Mouse (Mus musculus) cerebellum, postnatal 14 days (tissue): Measurements from ENCODE around the gene Pld4.
A peak's percentile ranks its signal among the peaks of the same experiment; 100 is the strongest.

Source experiments
- DNase-seq, 2 experiments: peaks; one replicate each; pipeline ENCODE4 v3.0.0; 2021; ENCODE audit warnings: mixed read lengths in 2 of 2

Gene Pld4

DNA sequence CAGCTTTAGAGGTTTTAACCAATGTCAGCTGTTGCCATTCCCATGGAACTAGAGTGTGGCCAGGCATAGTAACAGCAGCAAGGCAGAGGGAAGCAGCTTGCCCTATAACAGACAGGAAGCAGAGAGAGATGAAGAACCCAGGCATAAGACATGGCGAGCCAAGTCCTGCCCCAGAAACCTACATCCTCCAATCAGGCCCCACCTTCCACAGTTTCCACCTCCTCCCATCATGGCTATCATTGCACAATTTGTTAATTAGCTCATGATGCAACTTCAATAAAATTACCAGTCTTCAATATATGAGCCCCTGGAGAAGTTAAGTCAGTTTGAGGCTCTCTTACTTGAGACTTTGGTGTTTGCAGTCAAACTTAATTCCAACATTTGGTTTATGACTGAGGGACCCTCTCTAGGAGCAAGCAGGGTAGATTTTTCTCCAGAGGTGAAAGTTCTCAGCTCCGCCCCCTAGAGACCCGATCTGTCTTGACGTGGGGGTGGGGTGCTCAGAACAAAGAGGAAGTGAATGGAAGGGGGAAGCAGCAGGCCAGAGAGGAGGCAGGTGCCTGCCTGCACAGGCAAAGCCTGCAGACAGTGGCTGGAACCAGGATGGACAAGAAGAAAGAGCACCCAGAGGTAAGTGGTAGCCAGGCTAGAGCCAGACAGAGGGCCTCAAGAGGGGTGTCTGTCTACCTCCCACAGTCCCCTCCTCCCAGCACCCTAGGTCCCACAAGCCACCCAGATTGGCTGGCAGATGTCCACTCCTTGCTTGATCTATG is at the start of gene Pld4:
Pld4 (plus strand) TSS at position 502 of the 773 bp plus-strand sequence.
- no peak for DNase-seq

DNA sequence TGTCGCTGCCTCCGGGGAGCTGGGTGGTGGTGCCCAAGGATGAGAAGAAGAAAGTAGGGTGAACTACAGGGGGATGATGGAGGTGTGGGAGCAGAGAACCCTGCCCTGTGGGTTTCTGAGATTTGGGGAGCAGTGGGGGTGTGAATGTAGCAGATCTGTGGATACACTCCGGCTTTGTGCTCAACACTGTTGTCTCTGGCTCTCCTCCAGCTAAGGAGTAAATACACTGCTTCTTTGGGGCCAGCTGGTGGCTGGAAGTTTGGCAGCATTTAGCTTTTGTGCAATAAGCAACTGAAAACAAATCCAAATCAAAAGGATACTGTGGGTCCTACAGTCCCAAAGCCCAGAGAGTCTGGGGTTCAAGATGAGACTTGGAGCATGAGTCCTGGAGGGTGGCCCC is 46.5 kb upstream of the Pld4 start:
- peak in 1 of 2 experiments; percentile 35 for DNase-seq

DNA sequence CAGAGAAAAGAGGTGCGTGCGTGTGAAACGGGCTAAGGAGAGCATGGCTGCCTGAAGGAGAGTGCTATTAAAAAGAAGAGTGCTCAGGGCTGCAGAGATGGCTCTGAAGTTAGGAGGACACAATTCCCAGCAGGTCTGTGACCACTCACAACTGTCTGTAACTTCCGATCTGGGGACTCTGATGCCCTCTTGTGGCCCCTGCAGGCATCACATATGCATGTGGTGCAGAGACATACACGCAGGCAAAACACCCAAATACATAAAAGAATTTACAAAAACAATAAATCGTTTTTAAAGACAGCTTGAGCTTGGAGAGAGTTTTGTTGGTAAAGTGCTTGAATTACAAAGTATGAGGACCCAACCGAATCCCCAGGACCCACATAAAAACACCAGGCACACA is 43.3 kb upstream of the Pld4 start:
- DNase-seq: peak; percentile 64 to 76

DNA sequence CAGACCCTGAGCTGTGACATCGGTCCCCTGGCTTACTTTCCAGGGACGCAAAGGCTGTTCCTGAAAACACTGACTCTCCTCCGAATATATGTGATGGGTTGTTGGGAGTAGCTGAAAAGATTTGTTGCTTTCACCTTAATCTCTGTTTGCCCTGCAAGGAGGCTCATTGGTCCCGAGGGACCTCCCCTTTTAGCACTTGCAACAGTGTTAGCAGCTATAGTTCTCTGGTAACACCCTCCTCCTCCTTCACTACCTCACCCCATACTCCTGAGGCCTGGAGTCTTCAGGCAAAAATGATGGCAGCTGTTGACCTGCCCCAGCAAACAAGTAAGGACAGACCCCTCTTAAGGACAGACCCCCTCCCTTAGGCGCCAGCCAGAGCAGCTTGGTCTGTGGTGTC is 41.5 kb upstream of the Pld4 start:
- DNase-seq: no peak

DNA sequence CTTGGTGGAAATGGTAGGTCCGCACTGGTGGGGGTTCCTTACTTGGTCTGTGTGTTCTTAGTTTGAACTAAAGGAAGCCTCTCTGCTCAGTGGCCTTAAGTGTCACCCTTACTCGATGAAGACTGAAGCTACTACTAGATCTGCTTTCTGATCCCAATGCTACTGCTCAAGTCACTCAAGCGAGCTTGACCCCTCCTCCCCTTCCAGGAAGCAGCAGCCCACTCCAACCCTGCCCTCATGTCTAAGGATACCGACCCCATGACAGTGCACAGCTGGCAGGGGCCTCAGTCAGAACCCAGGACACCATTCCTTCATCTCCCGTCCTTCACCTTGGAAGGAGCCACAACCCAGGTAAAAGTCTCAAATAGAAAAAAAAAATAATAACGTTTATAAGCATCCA is 40.2 kb upstream of the Pld4 start, which contains the start of gene Cep170b:
Cep170b (plus strand) TSS at position 240 of the 400 bp plus-strand sequence.
- no peak for DNase-seq

DNA sequence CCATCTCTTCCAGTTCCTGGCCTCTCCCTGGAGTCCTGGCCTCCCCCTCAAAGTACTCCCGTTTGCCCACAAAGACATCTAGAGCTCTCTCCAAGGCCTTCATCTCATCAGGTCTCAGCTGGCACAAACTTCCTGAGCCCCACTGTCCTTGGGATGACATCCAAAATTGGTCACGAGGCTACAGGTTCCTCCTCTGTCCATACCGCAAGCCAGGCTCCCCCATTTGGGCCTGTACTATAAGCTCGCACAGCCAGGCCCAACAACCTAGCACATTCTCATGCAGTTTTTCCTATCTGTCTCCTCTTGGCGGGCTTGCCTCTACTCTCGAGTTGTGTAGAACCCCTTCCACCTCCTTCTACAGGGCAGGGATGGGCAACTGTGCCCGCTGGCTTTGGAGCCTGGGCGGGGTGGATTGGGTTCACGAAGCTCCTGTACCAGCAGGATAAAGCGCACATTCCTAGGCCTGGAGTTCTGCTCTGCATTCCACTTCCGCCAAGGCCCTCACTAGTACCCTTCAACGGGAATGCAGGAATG is 39.5 kb upstream of the Pld4 start:
- peak in 1 of 2 experiments; percentile 38 for DNase-seq

DNA sequence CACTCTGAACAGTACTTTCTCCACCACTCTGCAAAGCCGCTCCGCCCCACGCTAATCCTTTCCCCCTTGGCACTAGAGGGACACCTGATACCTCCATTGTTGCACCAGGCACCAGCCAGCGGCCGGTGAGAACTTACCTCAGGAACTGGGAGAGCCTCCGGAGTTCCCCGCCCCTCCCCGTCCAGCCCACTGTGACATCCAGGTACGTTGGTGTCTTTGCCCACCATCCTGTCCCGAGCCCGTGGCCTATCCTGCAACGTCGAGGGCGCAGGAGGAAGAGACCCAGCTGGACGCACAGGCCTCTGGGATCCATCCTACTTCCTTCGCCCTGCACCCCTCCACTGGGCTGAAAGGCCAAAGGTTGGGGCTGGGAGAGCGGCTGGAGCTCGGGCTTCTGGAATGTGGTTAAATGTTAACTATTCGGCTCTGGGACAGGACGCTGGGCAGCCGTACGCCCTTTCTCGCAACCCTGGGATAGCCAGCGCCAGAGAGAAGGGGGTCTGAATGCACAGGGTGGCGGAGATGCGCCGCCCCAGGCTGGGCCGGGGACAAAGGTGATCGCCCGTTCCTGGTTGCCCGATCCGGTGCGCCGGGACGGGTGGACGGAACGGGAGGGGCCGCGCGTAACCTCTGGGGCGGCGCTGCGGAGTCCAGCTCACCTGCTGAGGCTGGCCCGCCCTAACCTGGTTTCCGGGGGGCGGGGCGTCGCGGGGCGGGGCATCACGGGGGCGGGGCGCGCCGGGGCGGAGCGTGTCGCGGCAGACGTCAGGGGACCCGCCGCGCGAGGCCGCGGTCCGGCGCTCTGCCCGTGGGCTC is 38.8 kb upstream of the Pld4 start:
- DNase-seq: peak; percentile 80 to 83

DNA sequence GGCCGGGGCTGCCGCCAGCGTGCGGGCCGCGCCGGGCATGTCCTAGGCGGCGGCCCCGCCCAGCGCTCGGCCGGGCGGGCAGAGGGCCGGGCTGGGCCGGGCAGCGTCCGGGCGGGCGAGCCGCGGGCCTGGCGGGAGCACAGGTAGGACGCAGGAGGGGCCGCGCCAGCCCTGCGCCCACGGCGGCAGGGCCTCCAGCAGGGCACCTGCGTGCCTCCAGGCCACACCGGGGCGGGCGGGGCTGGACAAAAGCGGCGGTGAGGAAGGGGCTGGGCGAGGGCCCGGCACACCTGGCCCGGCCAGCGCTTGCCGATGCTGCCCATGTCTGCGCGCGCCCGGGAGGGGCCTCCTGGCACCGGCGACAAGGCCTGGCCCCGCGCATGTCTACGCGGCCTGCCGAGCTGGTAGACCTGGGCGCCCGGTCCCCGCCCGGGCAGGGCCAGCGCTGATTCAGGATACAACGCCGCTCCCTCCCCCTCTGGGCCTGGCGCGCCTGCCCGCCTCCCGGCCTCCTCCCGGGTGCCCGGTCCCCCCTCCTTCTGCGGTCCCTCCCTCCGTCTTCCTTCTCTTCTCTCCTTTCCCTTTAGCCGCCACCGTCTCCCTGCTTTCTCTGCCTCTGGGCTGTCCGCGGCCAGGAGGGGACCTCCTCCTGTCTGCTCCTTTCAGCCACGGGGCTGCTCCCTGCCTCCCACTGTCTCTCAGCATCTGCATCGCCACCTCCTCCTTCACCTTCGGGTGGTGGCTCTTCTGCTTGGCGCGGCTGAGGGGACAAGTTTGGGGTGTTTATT is 38.0 kb upstream of the Pld4 start:
- peak; percentile 77 to 79 for DNase-seq

DNA sequence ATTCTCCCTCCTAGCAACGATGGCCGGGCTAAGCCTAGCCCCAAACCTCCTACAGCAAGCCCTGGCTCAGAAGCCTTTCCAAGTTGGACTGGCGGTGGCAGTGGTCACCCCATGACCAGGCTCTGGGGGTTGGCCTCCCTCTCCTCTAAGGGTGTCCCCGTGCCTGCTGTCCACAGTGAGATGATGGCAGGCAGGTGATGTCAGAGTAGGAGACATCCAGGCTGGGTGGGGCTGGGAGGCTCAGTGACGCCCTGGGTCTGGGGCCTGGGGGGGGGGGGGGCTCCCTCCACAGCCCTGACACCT is 37.5 kb upstream of the Pld4 start:
- no peak for DNase-seq

DNA sequence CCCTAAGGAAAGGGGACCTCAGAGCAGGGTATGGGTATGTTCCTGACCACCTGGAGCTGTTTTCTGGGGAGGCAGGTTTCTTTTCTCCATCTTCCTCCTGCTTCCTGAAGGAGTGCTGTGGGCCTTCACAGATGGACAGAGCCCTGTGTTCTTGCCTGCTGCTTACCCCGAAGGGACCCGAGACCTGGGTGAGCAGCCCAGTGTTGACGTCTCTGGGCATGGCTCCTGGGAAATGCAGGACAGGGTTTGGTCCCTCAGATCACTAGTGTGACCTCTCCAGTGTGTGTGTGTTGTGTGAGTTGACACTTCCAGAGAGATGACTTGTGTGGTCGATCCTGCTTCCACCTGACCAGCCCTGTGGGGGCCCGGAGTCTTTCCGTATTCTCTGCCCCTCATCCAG is 37.0 kb upstream of the Pld4 start:
- DNase-seq: no peak

DNA sequence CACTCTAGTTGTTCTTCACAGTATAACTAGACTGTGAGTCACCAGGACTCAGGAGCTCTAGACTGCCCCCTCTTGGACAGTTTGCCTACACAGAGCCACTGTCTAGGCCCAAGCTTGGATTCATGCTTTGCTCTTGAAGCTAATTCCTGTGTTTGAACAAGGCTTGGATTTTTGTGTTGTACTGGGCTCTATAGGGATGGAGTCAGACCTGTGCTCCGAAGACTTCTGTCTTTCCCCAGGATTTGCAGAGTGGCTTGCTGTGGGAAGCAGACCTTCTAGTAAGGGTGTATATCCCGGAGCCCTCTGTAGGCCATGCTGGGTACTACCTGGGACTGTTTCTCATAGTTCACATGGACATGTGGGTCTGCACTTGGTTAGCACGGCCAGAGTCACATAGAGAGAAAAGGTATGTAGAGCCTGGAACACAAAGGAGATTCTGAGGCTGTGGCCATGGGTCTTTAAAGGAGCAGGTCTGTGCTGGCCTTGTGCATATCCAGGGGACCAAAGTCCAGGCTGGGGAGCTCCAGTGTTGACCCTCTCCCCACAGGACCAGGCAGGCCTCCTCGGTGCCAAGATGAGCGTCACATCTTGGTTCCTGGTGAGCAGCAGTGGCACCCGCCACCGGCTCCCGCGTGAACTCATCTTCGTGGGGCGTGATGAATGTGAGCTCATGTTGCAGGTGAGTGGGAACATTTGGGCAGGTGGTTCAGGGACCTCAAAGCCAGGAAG is 36.2 kb upstream of the Pld4 start:
- peak; percentile 90 to 94 for DNase-seq

DNA sequence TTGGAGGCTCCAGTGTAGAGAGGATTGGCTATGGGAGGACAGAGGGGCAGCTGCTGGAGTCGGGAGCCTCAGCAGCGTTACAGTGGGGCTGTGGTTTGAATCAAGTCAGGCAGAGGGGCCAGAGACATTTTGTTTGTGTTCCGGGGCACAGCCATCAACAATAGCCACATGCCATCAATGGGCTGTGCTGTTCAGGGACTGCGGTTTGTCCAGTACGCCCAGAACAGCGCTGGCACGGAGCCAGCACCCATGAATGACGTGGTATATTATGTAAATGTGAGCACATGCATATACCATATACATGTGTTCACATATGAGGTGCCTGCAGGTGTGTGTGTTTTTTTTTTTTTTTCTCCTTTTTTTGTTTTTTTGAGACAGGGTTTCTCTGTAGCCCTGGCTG is 32.7 kb upstream of the Pld4 start:
- peak in 1 of 2 experiments; percentile 25 for DNase-seq

DNA sequence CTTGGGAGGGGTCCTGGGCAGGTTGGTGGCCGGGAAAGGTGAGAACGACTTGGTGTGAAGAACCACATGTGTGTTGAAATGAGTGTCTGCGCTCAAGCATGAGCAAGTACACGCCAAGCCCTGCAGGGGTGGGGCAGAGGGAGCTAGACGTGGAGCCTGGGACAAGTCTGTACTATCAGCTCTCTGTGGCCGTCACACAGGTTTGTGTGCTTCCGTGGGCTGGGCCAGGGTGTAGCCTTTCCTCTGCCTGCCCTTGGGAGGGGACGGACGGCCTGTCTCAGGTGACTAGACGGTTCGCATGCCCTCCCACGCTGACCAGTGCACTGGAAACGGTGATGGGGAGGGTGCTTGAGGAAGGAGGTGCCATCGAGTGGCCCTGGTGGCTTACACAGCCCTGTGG is 29.6 kb upstream of the Pld4 start:
- no peak for DNase-seq

DNA sequence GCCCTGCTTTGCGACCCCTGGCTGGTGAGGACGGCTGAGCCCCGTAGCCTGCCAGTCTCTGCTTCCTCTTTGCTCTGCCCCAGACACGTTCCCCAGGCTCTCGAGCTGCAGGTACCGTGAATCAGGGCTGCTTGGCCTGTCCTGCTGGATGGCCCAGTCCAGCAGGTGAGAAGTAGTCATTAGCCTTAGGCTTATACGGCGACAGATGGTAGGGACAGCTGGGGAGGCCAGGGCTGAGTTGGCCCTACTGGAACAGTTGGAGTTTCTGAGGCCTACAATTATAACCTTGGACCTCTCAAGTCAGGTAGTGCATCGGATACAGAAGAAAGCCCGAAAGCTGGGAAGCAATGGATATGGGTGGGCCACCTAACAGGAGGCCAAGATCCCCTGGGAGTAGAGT is 27.9 kb upstream of the Pld4 start:
- DNase-seq: no peak

DNA sequence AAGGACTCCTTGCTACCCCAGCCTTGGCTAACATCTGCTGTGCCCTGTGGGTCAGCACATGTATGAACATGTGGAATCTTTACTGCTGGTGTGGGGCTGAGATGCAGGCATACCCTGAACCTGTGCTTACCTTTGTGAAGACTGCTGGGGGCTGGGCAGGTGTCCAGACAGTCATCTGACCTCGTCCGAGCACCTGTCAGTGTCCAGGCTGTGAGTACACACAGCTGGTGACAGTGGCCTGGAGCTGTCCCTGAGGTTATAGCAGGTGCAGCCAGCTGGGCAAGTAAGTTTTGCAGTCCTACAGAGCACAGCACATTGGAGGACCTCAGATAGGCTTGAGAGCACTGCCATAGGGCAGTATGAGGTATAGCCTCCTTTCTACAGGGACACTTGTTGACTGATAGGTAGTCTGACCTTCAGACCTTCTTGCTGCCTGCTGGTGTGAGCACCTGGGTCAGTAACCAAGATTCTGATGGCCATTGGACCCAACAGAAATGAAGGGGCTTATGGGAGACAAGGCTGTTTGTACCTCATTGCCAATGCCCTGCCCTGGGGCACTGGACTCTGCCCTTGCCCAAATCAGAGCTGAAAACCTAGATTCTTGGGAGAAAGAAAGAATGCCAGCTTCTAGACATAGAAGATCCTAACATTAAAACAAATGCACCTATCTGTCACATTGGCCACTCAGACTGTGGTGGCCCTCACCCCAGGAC is 26.2 kb upstream of the Pld4 start:
- DNase-seq: no peak

DNA sequence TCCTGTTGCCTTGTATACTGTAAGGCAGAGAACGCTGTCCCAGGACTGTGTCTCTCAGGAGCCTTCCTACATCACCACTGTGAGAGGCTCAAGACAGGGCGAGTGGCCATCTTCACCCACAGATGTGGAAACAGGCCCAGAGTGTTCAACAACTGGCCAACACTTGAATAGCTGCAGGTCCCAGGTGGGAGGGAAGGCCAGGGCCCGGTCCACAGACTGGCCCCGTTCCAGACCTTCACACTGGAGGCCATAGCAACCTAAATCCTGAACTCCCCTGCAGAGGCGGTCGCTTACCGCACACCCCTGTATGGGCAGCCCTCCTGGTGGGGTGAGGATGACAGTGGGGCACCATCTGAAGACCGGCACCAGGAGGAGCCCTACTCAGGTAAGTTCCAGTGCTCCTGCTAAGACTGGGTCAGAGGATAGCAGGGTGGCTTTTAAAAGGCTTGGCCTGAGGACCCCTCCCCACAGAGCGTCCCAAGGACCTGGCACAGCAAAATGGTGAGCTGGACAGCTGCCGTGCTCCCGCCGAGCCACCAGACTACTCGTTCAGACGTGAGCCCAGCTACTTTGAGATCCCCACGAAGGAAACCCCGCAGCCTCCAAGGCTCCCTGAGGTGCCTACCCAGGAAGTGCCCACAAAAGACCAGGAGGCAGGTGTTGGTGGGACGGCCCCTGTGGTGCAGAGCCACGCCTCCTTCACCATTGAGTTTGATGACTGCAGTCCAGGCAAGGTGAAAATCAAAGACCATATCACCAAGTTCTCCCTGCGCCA is 25.4 kb upstream of the Pld4 start:
- DNase-seq: peak; percentile 44 to 51

DNA sequence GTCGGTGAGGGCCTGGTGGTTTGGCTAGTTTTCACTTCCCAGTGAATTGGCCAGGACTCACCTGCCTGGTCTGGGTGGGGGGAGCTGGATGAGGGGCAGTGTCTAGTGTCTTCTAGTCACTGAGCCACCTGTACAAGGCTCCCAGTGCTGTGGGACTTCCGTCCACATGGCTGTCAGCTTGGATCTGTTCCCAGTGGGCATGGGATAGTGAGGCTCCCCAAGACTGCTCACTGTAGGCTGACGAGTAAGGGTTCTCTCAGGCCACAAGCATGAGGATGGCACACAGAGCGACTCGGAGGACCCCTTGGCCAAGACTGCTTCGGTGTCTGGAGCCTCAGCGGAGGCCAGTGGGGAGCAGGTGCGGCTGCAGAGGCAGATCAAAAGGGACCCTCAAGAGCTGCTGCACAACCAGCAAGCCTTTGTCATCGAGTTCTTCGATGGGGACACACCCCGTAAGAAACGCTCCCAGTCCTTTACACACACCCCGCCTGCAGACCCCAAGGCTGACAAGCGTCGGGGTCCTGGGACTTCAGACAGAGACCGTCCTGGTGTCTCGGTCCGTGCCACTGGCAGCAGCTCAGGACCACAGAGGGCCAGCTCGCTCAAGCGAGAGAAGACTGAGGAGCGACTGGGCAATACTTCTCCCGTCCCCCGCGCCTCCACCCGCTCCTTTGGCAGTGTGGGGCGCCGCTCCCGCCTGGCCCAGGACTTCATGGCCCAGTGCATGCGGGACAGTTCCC is 24.4 kb upstream of the Pld4 start:
- peak; percentile 74 to 77 for DNase-seq

DNA sequence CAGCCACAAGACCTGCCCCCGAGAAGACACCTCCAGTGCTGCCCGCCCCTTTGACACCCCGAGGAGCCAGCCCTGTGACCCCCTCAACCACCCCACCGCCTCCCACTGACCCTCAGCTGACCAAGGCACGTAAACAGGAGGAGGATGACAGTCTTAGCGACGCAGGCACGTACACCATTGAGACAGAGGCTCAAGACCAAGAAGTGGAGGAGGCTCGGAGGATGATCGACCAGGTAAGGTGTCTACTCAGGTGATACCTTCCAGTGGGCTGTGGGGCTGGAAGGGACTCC is 23.9 kb upstream of the Pld4 start:
- no peak for DNase-seq

DNA sequence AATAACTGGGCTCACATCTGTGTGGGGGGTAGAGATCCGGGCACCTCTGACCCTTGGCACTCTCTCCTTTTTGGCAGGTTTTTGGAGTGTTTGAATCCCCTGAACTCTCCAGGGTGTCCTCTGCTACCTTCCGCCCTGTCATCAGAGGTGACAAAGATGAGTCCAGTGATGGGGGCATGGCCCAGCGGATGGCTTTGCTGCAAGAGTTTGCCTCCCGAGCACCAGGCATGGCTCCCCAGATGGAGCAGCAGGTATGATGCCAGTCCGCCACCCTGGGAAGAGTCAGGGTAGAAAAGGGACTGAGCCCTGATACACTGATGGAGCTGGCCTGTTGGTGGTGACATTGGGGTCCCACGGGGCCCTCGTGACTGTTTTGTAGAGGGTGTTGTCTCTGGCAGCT is 23.4 kb upstream of the Pld4 start:
- DNase-seq: peak in 1 of 2 experiments; percentile 35

DNA sequence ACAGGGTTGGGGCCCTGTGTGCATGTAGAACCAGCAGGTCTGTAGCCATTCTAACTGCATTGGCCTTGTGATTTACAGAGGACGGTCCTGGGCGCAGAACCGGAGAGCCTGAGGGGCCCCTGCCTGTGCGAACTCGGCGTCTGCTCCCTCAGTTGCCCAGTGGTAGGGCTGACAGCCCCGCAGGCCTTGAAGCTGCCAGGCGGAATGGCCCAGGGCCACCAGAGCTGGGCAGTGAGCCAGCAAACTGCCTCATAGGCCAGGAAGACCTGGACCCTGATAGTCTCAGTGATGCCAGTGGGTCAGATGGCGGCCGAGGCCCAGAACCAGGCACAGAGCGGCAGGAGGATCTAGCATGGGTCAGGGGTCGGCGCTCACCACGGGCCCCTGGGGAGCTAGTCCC is 22.7 kb upstream of the Pld4 start:
- DNase-seq: peak; percentile 98
